Mouse (Mus musculus): ENCODE measurements around the gene Lgr5.

GRCm38 (mm10) chr10:115587979-115588378, 399 bp upstream of the Lgr5 start:
- TF ChIP-seq CTCF (IDR thresholded peaks at IDR 0.05; ENCODE audit: control insufficient read depth, insufficient read depth, insufficient read length) (no peak), MAX (IDR thresholded peaks at IDR 0.05) (no peak), CEBPB (IDR thresholded peaks at IDR 0.05; ENCODE audit: low read depth) (no peak), MYOD1 (IDR thresholded peaks at IDR 0.05; ENCODE audit: control insufficient read depth, insufficient read length, low read depth) (no peak)

Measured in C2C12 (cell line).